Mouse (Mus musculus) adrenal gland, adult 18-20 months (tissue): Measurements from ENCODE around the gene Baz1b. TPM values are rescaled to one million over a fixed set of nuclear protein-coding genes. Genes with fewer than 3 reads are reported as not detected.
"Not testable (repeated sequence)": the region's sequence is repeated elsewhere in the genome, so short reads cannot be mapped to it uniquely, and the experiment has no call there.

ENCODE experiments used
- DNase-seq, 2 experiments: peaks; one replicate each; pipeline ENCODE4 v3.0.0; 2021 to 2022; ENCODE audit warnings: low spot score in 2 of 2
- total RNA-seq, 2 experiments: library from RNA; stranded (reverse); gene quantifications; 1 replicate in 1 of 2; 2 replicates in 1 of 2; pipeline ENCODE4 v1.2.3; 2021

The Baz1b gene
- total RNA-seq, 2 experiments from 2014 or later, result 79.1 to 88.7 TPM

DNA sequence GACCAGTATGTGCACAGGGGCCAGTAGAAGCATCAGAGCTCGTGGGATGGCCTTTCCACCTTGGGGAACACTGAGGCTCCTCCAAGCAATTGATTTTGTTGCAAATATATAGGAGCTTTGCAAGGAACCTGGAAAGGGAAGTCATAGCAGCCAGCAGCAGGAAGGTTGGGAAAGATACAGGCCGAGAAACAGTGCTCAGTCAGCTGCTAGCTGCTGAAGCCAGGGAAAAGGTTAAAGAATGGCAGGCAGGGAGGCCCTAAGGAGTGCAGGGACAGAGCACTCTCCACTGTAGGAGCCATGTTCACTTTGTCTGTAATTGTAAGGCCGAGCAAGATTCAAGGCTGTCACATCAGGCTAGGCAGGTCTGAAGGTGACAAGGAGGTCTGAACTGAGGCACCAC lies 8.5 kb upstream of the Baz1b start:
- DNase-seq, result no peak

DNA sequence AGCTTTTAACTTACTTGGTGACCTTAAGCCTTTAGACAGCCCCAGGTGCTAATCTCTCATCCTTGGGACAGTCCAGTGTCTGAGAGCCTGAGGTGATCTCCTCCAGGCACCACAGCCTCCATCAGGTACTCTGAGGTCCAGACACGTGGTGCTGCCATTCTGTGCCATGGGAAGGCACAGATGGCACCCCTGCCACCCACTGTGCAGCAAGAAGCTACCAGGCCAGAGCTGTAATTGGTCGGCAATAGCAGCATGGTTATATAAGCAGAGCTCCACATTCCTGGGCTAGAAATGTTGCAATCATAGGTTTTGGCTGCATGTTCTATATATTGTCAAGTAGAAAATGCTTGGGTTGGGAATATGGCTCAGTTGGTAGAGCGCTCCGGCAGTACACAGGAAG lies 8.1 kb upstream of the Baz1b start:
- DNase-seq, result no peak

DNA sequence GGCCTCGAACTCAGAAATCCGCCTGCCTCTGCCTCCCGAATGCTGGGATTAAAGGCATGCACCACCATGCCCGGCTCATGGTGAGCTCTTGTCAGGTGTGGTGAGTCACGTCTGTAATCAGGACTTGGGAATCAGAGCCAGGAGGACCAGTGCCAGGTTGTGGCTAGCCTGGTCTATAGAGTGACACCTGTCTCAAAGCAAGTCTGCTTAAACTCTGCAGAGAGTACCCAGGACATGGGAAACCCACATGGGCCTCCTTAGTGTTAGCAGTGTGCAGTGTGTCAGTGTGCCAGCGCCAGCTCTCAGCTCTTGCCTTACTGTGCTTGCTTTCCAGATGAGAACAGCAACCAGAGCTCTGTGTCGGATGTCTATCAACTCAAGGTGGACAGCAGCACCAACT lies 7.4 kb upstream of the Baz1b start:
- no peak for DNase-seq

DNA sequence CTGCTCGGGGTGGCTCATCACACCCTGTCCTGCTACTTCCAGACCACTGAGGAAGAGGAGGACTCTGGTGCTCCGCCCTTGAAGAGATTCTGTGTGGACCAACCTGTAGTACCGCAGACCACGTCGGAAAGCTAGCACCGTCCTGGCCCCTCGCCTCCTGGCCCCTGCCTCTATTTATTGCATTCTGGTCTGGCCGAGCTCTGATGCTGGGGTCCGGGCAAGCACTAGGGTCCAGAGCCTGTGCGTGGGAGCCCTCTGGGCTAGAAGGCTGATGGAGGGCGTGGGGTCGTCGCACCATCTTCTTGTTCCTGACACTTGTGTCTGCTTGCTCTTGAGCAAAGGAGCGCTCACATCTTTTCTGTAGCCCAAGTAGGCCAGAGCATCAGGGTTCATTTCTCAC lies 6.3 kb upstream of the Baz1b start:
- no peak for DNase-seq

DNA sequence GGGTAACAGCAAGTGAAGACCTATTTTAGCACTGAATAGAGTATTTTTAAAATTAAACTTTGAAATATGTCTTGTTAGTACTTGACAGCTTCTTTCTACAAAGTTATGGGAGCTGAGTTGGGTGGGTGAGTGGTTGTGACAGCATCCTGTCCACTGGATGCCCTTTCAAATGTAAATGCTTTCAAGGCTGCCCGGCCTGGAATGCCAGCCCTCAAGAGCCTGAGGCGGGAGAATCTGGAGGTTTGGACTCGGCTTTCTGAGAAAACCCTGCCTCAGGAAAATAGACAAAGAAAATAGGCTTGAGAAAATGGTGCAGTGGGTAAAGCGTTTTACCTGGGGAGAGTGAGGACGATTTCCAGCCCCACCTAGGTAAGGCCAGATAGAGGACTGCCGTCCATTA lies 5.3 kb upstream of the Baz1b start:
- no peak for DNase-seq

DNA sequence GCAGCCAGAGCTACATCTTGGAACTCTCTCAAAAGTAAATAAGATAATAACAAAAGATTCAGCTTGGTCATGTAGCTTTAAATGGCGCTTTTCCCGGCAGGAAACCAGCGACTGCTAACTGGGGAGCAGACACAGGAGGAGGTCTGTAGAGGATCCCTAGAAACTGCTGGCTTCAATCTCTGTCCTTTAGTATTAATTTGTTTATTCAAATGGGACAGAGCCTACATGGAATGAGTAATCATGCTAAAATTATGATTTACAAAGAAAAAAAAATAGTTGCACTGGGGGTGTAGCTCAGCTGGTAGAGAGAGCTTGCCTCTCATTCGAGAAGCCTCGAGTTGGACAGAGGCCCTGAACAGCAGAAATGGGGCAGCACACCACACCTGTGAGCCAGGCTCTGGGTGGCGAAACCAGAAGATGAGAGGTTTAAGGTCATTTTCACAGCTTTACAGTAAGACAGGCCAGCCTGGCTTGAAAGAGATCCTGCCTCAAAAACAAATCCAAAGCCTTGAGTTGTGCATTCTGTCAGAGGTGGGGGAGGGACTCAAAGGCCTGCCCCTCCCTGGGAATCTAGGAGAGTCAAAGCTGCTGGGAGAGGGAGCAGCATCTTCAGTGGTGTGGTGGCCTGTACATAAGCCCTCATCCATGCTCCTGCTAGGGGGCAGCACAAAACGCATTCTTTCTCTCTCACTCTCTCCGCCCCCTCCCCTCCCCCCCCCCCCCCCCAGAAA lies 3.8 kb upstream of the Baz1b start:
- no peak for DNase-seq

DNA sequence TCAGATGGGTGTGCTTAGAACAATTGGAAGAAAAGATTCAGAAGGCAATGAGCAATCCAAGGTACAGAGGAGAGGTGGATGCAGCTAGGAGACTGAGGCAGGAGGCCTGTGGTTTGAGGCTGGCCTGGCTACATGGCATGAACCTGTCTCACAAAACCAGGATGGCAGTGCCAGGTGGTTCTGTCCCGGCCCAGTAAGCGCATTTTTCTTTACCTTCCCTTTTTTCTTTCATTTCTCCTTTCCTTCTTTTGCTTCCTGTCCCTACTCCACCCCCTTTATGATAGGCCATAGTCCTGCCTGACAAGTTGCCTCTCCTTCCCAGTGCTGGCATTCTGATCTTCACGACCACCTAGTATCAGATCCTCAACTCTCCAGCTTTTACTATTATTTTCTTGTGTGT lies 2.0 kb upstream of the Baz1b start:
- no peak for DNase-seq

DNA sequence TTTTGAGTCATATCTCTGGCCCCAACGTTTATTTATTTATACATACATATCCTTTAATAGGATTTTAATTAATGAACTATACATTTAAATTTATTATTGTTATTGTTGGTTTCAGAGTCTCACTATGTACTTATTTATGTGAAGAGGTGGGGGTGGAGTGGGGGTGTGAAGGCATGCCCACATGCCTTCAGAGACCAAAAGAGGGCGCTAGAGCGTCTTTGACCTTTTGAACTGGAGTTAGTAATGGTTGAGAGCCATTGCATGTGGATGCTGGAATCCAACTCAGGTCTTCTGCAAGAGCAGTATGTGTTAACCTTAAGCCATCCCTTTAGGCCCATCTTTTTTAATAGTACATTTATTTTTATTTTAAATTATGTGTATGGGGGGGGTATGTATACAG lies 1.5 kb upstream of the Baz1b start:
- no peak for DNase-seq

DNA sequence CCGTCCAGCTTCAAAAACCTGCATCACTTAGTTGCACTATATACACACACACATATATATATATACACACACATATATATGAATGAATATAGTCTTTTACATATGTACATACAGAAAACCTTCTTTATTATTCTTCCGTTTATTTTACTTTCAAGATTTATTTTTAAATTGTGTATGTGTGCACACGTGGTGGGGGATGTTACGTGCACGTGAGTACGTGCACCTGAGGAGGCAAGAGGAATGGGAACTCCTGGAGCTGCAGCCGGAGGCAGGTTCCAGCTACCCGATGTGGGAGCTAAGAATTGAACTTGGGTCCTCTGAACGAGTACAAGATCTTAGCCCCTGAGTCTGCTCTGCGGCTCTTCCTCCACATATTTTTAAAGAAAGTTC lies 838 bp upstream of the Baz1b start:
- no peak for DNase-seq

DNA sequence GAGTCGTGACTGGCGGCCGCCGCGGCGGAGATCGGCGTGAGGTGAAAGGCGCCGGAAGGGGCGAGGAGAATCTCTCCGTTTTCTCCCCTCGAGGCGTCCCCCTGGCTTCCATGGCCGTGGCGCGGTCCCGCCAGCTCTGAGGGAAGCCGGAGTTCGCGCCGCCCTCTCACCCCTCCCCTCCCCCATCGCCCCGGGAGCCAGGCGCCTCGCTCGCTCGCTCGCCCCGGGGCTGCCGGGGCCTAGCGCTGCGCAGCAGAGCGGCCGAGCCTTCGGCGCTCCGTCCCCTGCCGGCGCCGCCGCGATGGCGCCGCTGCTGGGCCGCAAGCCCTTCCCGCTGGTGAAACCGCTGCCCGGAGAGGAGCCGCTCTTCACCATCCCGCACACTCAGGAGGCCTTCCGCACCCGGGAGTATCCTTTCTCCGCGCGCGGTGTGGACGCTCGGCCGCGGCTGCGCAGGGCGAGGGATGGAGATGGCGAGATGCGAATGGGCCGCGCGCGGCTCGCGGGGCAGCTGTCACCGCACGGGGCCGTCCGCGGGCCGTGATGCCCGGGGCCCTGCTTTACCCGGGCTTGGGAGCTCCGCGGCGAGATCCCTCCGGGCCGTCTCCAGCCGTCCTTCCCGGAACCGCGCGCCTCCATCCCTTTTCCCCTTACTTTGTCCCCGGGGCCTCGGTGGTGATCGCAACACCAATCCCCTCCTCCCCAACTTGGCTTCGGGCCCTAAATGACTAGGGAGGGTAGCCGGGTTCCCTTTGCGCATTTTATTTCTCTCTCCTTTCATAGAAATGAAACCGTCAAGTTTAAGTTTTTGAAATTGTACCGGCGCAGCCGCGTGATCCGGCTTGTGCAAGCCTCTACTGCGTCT lies 517 bp downstream of the Baz1b start:
- DNase-seq, result peak; percentile 79 to 83

DNA sequence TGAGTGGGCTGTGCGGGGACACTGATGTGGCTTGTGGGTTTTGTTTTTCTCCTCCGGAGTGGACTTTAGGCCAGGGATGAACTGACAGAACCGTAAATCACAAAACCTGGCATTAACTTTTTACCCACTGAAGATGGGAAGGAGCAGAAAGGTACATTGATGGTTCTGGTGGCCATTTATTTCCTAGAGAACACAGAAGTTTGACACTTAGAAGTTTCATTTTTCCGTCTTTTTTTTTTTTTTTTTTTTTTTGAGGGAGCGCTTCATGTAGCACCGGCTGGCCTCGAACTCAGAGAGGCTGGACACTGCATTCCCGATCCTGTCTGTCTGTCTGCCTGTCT lies 1.1 kb downstream of the Baz1b start:
- DNase-seq, result no peak

DNA sequence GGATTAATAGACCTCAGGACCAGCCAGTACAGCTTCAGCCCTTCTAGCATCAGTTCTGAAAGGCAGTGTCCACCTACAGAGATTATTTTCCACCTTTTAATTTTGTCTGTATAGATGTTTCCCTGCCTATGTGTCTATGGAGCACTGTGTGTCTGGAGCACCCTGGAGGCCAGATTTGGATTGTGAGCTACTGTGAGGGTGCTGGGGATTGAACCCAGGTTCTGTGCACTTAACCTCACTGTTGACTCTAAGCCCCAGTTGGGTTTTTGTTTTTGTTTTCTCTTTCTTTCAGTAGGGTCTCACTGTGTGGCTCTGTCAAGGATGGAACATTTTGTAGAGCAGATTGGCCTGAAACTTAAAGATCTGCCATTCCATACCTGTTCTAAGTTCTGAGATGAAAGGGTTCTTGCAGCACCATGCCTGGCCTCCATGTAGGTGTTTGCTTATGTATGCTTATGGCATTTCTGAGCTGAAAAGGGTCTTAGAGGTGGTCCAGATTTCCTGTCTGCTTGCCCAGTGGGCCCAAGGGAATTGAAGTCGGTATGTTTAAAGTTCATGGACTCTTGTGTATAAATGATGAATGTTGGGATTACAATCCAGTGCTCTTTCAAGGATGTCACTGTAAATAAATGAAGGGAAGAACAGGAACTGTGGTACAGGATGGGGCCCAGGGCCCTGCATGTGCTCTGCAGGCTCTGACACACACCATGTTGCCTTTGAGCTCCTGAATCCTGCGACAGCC lies 2.4 kb downstream of the Baz1b start:
- DNase-seq, result no peak

DNA sequence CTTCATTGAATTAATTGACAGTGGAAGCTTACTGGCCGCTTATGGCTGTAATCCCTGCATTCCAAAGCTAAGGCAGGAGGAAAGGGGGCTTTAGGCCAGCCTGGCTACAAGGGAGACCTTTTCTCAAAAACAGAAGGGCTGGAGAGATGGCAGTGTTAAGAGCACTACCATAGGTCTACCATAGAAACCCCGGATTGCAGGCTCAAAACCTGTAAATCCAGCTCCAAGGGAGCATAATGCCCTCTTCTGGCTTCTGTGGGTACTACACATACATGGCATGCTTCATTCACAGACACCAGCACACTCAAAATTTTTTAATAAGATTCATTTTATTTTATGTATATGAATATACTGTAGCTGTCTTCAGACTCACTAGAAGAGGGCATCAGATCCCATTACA lies 4.6 kb downstream of the Baz1b start:
- peak; percentile 54 to 66 for DNase-seq

DNA sequence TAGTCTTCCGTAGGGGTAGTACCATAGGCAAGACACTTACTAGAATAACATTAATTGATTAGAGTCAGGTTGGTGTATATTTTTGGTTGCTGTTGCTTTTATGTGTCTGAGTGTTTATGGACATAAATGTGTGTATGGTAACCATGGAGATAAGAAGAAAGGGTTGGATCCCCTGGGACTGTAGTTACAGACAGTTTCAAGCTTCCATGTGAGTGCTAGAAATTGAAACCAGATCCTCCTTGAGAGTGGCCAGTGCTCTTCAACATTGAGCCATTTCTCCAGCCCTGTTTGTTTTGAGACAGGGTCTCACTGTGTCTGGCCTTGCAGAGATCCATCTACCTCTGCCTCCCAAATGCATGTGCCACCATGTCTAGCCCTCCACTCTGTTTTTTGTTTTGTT lies 5.4 kb downstream of the Baz1b start:
- no peak for DNase-seq

DNA sequence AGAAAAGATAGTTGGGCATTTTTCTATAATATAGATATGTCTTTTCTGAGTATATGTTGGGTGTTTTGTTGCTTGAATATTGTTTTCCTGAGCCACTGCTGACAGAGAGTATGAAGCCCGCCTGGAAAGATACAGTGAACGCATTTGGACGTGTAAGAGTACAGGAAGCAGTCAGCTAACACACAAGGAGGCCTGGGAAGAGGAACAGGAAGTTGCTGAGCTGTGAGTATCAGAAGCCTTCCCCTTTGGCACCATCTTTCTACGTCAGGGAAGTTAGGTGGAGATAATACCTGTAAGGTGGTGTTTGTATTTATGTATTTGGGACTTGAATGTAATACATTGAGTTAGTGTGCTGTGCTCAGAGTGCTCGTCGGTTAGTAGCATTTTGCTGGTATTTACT lies 9.3 kb downstream of the Baz1b start:
- no peak for DNase-seq

DNA sequence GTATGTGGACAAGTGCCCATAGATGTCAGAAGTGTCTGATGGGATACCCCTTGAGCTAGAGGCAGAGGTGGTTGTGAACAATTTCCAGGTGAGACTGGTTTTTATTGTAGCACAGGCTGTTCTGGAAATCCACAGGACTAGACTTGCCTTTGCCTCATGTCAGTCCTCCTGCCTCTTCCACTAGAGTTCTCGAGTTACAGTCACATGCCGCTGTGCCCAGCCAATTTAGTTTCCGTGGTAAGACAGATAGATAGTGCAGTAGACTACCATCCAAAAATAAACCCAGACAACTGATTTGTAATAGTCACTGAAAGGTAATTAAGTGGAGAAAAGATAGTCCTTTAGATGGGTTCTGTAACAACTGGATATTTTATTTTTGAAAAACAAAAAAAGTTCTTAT lies 15.7 kb downstream of the Baz1b start:
- DNase-seq, result no peak

DNA sequence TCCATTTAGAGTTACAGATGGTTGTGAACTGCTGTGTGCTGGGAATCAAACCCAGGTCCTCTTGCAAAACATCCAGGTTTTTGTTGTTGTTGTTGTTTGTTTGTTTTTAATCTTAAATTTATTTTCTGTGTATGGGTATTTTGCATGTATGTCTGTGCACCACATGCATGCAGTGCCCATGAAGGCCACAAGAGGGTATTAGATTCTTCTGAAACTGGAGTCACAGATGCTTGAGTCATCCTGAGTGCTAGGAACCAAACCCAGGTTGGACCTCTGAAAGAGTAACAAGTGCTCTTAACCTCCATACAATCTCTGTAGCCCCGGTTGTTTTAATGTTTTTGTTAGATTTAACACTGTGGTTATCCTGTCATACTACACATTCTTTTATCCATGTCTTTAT lies 21.1 kb downstream of the Baz1b start:
- no peak for DNase-seq

DNA sequence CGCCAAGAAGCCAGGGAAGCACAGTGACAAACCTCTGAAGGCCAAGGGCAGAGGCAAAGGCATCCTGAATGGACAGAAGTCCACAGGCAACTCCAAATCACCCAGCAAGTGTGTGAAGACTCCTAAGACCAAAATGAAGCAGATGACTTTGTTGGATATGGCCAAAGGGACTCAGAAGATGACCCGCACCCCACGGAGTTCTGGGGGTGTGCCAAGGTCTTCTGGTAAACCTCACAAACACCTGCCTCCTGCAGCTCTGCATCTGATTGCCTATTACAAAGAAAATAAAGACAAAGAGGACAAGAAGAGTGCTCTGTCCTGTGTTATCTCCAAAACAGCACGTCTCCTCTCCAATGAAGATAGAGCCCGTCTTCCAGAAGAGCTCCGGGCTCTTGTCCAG lies 29.8 kb downstream of the Baz1b start:
- DNase-seq, result no peak

DNA sequence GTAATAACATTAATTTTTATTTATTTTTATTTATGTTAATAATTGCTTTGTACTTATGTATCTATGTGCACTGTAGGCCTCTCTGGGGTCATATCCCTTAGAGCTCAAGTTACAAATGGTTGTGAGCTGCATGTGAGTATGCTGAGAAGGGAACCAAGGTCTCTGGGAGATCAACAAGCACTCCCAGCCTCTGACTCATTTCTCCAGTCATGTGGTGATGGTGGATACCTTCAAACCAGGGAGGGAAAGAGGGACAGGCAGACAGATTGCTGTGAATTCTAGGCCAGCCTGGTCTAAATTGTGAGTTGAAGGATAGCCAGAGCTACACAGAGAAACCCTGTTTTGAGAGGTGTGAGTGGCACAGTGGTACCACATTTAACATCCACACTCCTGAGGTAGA lies 33.9 kb downstream of the Baz1b start:
- no peak for DNase-seq

DNA sequence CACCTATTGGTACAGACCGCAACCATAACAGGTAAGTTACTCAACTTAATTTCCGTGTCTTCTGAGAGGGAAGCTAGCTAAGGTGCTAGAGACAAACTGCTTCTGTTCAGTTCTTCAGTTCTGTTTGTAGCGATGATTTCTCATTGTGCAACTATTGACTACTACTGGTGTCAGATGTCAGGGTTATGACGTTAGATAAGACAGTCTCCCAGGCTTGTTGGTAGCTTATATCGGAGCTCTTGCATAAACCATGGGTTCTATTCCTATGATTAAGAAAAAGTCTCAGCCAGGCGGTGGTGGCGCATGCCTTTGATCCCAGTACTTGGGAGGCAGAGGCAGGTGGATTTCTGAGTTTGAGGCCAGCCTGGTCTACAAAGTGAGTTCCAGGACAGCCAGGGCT lies 35.0 kb downstream of the Baz1b start:
- DNase-seq, result no peak

DNA sequence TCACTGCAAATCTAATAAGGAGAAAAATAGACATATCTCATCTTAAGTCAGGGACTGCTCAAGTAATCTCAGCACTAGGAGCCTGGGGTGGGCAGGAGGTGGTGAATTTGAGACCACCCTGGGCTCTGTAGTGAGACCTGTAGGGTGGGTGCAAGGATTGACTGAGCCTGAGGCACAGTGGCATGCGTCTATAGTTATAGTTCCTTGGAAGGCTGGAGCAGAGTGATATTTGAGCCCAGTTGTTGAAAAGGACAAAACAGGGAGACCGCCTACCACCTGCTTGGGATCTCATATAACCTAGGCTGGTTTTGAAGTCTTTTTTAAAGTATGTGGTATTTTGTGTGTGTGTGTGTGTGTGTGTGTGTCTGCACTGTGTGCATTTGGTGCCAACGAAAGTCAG lies 37.1 kb downstream of the Baz1b start:
- no peak for DNase-seq

DNA sequence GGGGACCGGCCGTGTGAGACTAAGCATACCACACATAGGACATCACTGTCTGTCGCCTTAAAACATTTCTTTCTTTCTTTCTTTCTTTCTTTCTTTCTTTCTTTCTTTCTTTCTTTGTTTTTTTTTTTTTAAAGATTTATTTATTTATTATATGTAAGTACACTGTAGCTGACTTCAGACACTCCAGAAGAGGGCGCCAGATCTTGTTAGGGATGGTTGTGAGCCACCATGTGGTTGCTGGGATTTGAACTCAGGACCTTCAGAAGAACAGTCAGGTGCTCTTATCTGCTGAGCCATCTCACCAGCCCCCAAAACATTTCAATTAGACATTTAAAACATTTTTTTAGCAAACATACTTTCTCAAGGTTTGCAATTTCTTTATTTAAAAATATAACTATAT lies 38.8 kb downstream of the Baz1b start:
- DNase-seq, result not testable (repeated sequence)
